Mouse (Mus musculus) bone marrow, adult 2 months (tissue): Measurements from ENCODE around the gene Ino80d.

ENCODE experiments used
- CTCF ChIP-seq: fragments of 200-500 bp; IDR thresholded peaks from 2 replicates; pipeline ENCODE4 v1.5.1; 2011; ENCODE audit warnings: low read length, control low read depth; ENCODE audit not compliant: control insufficient read depth, insufficient read depth
- POLR2A ChIP-seq: fragments of 200-500 bp; IDR thresholded peaks from 2 replicates; pipeline ENCODE4 v1.6.1; 2011; ENCODE audit warnings: low read depth, mild to moderate bottlenecking, control low read depth, low read length, borderline replicate concordance; ENCODE audit not compliant: control insufficient read depth

DNA sequence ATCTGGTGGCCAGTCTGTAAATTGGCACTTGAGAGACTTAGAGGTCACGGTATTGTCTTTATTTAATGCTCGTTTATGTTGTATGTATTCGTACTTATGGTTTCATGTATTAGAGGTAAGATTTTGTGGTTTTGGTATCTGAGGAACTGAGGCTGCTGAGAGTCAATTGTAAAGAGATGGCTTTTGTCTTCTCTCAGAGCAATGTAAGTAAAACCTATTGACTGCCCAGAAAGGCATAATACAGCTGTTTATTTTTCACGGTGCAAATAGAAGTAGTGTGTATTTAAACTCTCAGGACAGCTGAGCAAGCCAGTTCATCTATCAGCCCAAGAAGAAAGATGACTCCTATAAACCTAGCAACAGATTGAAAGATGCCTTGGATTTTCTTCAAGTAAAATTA, 629 bp upstream of the Ino80d start:
- TF ChIP-seq POLR2A (no peak), CTCF (no peak)
